ENCODE assay signal across 9 mouse cellular contexts in genomic region chr8:15729075-15729474, GRCm38 (mm10).
DNase-seq lines count a peak whose midpoint lies in the region; ATAC-seq and TF ChIP-seq lines count a peak whose summit lies in the region.
"Had no signal": no experiment of that assay in that cellular context is flagged by ENCODE, and none has a peak within 500 bp of the region (broad histone marks: within the 10 kb centered on the region; RNA-seq: fewer than 3 reads in every experiment).

No protein-coding gene starts in this region.

- H3K27me3 ChIP-seq in neural tube, embryonic 15.5 days (replicated peaks), result no peaks in the 10 kb centered on the region
- no peaks in the 10 kb centered on the region for H3K27me3 ChIP-seq in lung, embryonic 14.5 days (ENCODE audit: insufficient read depth, low read length)
- H3K27me3 ChIP-seq: hindbrain, embryonic 15.5 days had no signal

- no peak overlapping the region for H3K9ac ChIP-seq in neural tube, embryonic 15.5 days (replicated peaks)
- H3K9ac ChIP-seq in lung, embryonic 14.5 days, result no peak overlapping the region
- H3K9ac ChIP-seq: hindbrain, embryonic 15.5 days had no signal

- ATAC-seq in neural tube, embryonic 15.5 days (ENCODE audit: low FRiP score), result no peak
- no peak for ATAC-seq in lung, embryonic 14.5 days (ENCODE audit: insufficient read depth)

- no peak overlapping the region for H3K4me2 ChIP-seq in neural tube, embryonic 15.5 days
- no peak overlapping the region for H3K4me2 ChIP-seq in lung, embryonic 14.5 days
- H3K4me2 ChIP-seq: hindbrain, embryonic 15.5 days had no signal

- no peak overlapping the region for H3K4me3 ChIP-seq in neural tube, embryonic 15.5 days (replicated peaks)
- no peak overlapping the region for H3K4me3 ChIP-seq in lung, embryonic 14.5 days (ENCODE audit: low read depth, low read length)
- H3K4me3 ChIP-seq: hindbrain, embryonic 15.5 days had no signal

- peak; percentile 68 for TF ChIP-seq CTCF in lung, embryonic 14.5 days (IDR thresholded peaks at IDR 0.05; ENCODE audit: low read depth)

- H3K4me1 ChIP-seq in neural tube, embryonic 15.5 days, result no peaks in the 10 kb centered on the region
- no peaks in the 10 kb centered on the region for H3K4me1 ChIP-seq in lung, embryonic 14.5 days (ENCODE audit: insufficient read depth)
- H3K4me1 ChIP-seq: hindbrain, embryonic 15.5 days had no signal

- DNase-seq in neural tube, embryonic 10.5 days (ENCODE audit: extremely low spot score, low spot score), result peak; percentile 39
- peak; percentile 39 for DNase-seq in cerebellum, adult 9-10 months
- DNase-seq in frontal cortex, postnatal 25 days (ENCODE audit: low spot score in 2 of 2), result peak; percentile 22 to 34
- DNase-seq in kidney, postnatal 4 days, result peak; percentile 75 to 78
- DNase-seq in lung, embryonic 14.5 days, result peak; percentile 75
- DNase-seq in right cerebral cortex, postnatal 4 days, result peak; percentile 60
- DNase-seq in thymus, adult 18-20 months, result no peak

- 13% methylated on average over 1 of the region's 1 CpGs for WGBS in neural tube, embryonic 15.5 days
- 0% methylated on average over 1 of the region's 1 CpGs for WGBS in lung, embryonic 14.5 days

- no peak overlapping the region for H3K27ac ChIP-seq in neural tube, embryonic 15.5 days (replicated peaks)
- no peak overlapping the region for H3K27ac ChIP-seq in lung, embryonic 14.5 days (ENCODE audit: low read depth)
- H3K27ac ChIP-seq: hindbrain, embryonic 15.5 days had no signal

- no peaks in the 10 kb centered on the region for H3K9me3 ChIP-seq in neural tube, embryonic 15.5 days (replicated peaks)
- no peaks in the 10 kb centered on the region for H3K9me3 ChIP-seq in lung, embryonic 14.5 days (ENCODE audit: low read depth, low read length)
- H3K9me3 ChIP-seq: hindbrain, embryonic 15.5 days had no signal

- H3K36me3 ChIP-seq in neural tube, embryonic 15.5 days, result no peaks in the 10 kb centered on the region
- H3K36me3 ChIP-seq in lung, embryonic 14.5 days (ENCODE audit: insufficient read depth), result no peaks in the 10 kb centered on the region
- H3K36me3 ChIP-seq: hindbrain, embryonic 15.5 days had no signal

Comparison
In these comparisons a context has a peak if more than half of its experiments do, and no peak if none do; other contexts are left out.
1. DNase-seq: peak in neural tube, embryonic 10.5 days (single experiment), cerebellum, adult 9-10 months (single experiment), frontal cortex, postnatal 25 days (2 of 2), kidney, postnatal 4 days (2 of 2), lung, embryonic 14.5 days (single experiment) and right cerebral cortex, postnatal 4 days (single experiment); none in thymus, adult 18-20 months (0 of 2).